Mouse (Mus musculus) heart, embryonic 16.5 days (tissue): ENCODE data around the gene BC004004. TPM values are rescaled to one million over a fixed set of nuclear protein-coding genes. Genes with fewer than 3 reads are reported as not detected.
"Not testable (repeated sequence)": the region's sequence is repeated elsewhere in the genome, so short reads cannot be mapped to it uniquely, and the experiment has no call there.

ENCODE experiments used
- ATAC-seq: fragments of 200-750 bp; cut with Nextera tagmentation; replicated peaks from 2 replicates; pipeline ENCODE4 v1.8.0; 2017; ENCODE audit warnings: moderate number of reproducible peaks; ENCODE audit not compliant: insufficient read depth, low FRiP score; ENCODE audit errors: extremely low read depth
- H3K27ac ChIP-seq: fragments of 300-500 bp; sonication (generic); 2 replicates; pipeline ENCODE4 v1.5.1; 2014; ENCODE audit warnings: mild to moderate bottlenecking, low read length, control low read depth, moderate library complexity
- H3K27me3 ChIP-seq: fragments of 300-500 bp; sonication (generic); 2 replicates; pipeline ENCODE4 v1.6.1; 2014; ENCODE audit warnings: low read length, mixed read lengths; ENCODE audit not compliant: control insufficient read depth, insufficient read depth
- H3K36me3 ChIP-seq: fragments of 300-500 bp; sonication (generic); 2 replicates; pipeline ENCODE4 v1.6.1; 2014; ENCODE audit not compliant: control insufficient read depth, insufficient read depth
- H3K4me1 ChIP-seq: fragments of 300-500 bp; sonication (generic); 2 replicates; pipeline ENCODE4 v1.6.1; 2014; ENCODE audit warnings: low read length, mixed read lengths; ENCODE audit not compliant: control insufficient read depth, insufficient read depth
- H3K4me2 ChIP-seq: fragments of 300-500 bp; sonication (generic); 2 replicates; pipeline ENCODE4 v1.6.1; 2014; ENCODE audit warnings: low read depth, mild to moderate bottlenecking, control low read depth, low read length
- H3K4me3 ChIP-seq: fragments of 300-500 bp; sonication (generic); 2 replicates; pipeline ENCODE4 v1.5.1; 2014; ENCODE audit warnings: mild to moderate bottlenecking, control low read depth, low read length
- H3K9ac ChIP-seq: fragments of 300-500 bp; sonication (generic); 2 replicates; pipeline ENCODE4 v1.6.1; 2014; ENCODE audit warnings: low read length, control low read depth
- H3K9me3 ChIP-seq: fragments of 300-500 bp; sonication (generic); replicated peaks from 2 replicates; pipeline ENCODE4 v1.6.1; 2016; ENCODE audit warnings: low read length; ENCODE audit not compliant: control insufficient read depth
- WGBS: fragments of 180-500 bp; shearing (Covaris S2); extraction: QIAGEN DNeasy Blood & Tissue Kit; methylation state at CpG from one replicate; pipeline ENCODE4 v1.1.7; 2014; 5-methylcytosine and 5-hydroxymethylcytosine counted together
- polyA plus RNA-seq: library from polyadenylated mRNA; unstranded; fragments of >200 nt; fragmentation: Nextera tagmentation; extraction: Ambion mirVana; gene quantifications from 2 replicates; pipeline ENCODE4 v1.2.1, GENCODE M21; 2015

The BC004004 gene
- polyA plus RNA-seq, 1 experiment from 2014 or later: 95.4 TPM

DNA sequence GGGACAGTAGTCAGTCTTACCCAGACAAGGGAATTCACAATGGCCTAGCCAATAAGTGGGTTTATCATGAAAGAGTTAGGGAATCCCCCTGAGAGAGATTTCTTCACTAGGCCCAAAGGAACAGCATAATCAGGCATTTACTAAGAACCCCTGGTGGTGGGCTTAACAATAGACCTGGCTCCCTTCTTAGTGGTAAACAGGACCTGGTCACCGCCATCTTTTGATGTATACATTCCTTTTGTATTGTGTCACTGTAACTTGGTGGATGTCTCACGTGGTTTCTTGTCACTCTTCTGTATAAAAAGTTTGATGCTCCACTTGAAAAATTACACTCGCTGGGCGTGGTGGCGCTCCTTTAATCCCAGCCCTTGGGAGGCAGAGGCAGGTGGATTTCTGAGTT lies 82.5 kb downstream of the BC004004 start:
- H3K9me3 ChIP-seq, ATAC-seq, H3K4me2 ChIP-seq, H3K27me3 ChIP-seq, H3K36me3 ChIP-seq, H3K9ac ChIP-seq, H3K4me3 ChIP-seq, H3K27ac ChIP-seq: not testable (repeated sequence)
- 76% methylated on average over 5 of the region's 5 CpGs for WGBS
- peaks cover 18% of the 10 kb centered on the region for H3K4me1 ChIP-seq

DNA sequence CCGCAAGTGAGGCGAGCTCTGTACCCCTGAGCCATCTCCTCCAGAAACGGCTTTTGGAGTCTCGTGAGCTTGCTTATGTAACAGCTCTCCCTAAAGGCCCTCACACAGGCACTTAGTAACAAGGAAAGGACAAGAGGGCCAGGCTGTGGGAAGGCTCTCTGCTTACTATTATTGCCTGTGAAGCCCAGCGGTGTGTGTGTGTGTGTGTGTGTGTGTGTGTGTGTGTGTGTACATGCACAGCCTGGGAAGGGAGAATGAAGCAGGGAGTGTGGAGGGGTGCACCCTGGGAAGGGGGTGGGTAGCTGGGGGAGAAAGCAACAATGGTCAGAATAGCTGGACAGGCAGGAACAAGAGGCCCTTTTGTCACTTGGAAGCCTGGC lies 86.9 kb downstream of the BC004004 start:
- H3K9me3 ChIP-seq: no peaks in the 10 kb centered on the region
- H3K9ac ChIP-seq: peak overlapping the region; percentile 66
- peak overlapping the region; percentile 75 for H3K4me2 ChIP-seq
- peak overlapping the region; percentile 99 for H3K27ac ChIP-seq
- 0 out of 2 replicates have a peak, but pooled peaks have one; percentile 2 for ATAC-seq
- no peaks in the 10 kb centered on the region for H3K36me3 ChIP-seq
- 31% methylated on average over 5 of the region's 5 CpGs for WGBS
- no peak overlapping the region for H3K4me3 ChIP-seq
- H3K4me1 ChIP-seq: peaks cover 19% of the 10 kb centered on the region
- no peaks in the 10 kb centered on the region for H3K27me3 ChIP-seq

DNA sequence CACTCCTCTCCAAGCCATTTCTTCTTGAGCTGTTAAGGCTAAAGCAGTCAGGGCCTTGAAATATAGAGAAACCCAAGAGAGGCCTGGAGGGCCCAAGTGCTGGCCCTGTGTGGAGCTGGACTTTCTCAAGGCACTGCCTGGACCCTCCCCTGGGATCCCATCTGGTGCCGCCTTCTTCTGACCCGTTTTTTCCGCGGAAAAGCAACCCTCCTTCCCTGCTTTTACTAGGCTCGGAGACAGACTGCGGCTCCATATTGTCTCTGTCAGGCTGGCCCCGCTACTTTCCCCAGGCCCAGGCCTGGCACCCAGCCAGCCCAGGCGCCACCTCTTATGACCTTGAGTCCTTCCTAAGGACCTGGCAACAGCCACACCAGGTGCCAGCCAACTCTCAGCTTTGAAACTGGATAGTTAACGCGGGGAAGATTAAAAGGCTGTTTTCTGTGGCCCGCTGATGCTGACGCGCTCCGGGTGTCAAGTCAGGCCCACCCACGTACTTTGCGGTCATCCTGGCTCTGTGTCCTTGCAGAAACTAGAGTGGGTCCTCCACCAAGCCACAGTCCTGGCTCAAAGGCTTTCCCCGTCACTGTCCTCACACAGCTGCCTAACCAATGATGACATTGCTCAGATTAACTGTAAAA lies 87.4 kb downstream of the BC004004 start:
- H3K9me3 ChIP-seq: no peaks in the 10 kb centered on the region
- peaks cover 19% of the 10 kb centered on the region for H3K4me1 ChIP-seq
- peak overlapping the region; percentile 99 for H3K27ac ChIP-seq
- ATAC-seq: peak; percentile 81
- H3K9ac ChIP-seq: peak overlapping the region; percentile 66
- H3K4me3 ChIP-seq: peak overlapping the region; percentile 28
- H3K27me3 ChIP-seq: no peaks in the 10 kb centered on the region
- H3K36me3 ChIP-seq: no peaks in the 10 kb centered on the region
- 7% methylated on average over 17 of the region's 17 CpGs for WGBS
- H3K4me2 ChIP-seq: peak overlapping the region; percentile 75

DNA sequence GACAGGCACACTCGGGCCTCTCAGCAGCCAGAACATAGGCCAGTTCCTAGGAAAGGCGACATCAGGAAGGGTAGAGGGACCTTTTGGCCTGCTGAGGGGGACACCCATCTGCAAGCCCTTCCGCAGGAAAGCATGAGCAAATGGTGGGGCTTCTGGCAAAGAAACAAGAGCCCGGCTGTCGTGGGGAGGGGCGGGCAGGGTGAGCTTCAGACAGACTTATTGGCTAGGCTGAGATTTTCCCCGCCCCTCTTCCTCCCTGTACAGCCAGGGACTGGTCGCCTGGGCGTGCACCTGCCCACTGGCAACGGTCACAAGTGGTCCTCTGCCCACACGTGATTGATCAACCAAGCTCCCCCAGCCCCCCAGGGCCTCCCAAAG lies 87.9 kb downstream of the BC004004 start:
- Histone ChIP-seq H3K36me3 (no peaks in the 10 kb centered on the region), H3K4me3 (peak overlapping the region; percentile 48), H3K9ac (peak overlapping the region; percentile 73), H3K4me1 (peaks cover 19% of the 10 kb centered on the region), H3K9me3 (no peaks in the 10 kb centered on the region), H3K4me2 (peak overlapping the region; percentile 75), H3K27ac (peak overlapping the region; percentile 99), H3K27me3 (no peaks in the 10 kb centered on the region)
- ATAC-seq: peak; percentile 93
- WGBS: 1% methylated on average over 11 of the region's 11 CpGs

DNA sequence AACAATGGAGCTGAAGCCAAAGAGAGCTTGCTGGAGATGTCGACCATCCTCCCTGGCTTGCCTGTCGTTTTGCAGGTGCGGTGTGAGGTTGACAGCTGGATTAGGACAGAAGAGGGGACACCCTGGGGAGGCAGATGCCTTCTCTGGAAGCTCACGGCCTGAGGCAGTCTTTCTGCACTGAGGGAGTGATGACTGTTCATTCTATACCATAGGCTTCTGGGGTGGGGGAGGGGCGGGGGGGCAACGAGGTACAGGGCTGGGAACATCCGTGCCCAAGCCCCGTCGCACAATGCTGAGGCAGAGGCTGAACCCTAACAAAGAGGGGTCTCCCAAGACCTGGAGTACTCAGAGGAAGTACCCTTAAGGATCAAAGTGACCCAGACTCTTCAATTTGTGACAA lies 88.3 kb downstream of the BC004004 start:
- 13% methylated on average over 9 of the region's 9 CpGs for WGBS
- Histone ChIP-seq H3K27me3 (no peaks in the 10 kb centered on the region), H3K4me1 (peaks cover 19% of the 10 kb centered on the region), H3K9ac (peak overlapping the region; percentile 73), H3K9me3 (no peaks in the 10 kb centered on the region), H3K4me3 (peak overlapping the region; percentile 48), H3K27ac (peak overlapping the region; percentile 99), H3K36me3 (no peaks in the 10 kb centered on the region), H3K4me2 (peak overlapping the region; percentile 75)
- ATAC-seq: no peak

DNA sequence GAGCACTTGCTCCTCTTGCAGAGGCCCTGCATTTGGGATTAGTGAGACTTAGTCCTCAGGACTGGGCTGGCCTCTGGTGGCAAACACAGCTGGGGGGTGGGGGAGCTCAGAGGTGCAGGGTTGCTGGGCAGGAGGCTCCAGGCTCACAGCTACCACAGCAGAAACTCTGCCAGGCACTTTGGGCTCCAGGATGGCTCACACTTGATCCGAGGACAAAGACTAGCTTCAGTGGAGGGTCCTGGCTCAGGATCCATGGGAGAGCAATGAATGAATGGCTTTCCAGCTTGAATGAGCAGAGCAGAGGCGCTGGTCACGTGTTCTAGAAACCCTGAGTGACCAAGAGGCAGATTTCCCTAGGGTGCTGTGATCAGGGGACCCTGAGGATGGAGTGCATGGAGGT lies 90.3 kb downstream of the BC004004 start:
- no peaks in the 10 kb centered on the region for H3K36me3 ChIP-seq
- no peak overlapping the region for H3K4me3 ChIP-seq
- H3K27me3 ChIP-seq: no peaks in the 10 kb centered on the region
- no peak overlapping the region for H3K9ac ChIP-seq
- H3K27ac ChIP-seq: no peak overlapping the region
- no peaks in the 10 kb centered on the region for H3K9me3 ChIP-seq
- no peak for ATAC-seq
- 68% methylated on average over 3 of the region's 3 CpGs for WGBS
- no peak overlapping the region for H3K4me2 ChIP-seq
- H3K4me1 ChIP-seq: peaks cover 19% of the 10 kb centered on the region

DNA sequence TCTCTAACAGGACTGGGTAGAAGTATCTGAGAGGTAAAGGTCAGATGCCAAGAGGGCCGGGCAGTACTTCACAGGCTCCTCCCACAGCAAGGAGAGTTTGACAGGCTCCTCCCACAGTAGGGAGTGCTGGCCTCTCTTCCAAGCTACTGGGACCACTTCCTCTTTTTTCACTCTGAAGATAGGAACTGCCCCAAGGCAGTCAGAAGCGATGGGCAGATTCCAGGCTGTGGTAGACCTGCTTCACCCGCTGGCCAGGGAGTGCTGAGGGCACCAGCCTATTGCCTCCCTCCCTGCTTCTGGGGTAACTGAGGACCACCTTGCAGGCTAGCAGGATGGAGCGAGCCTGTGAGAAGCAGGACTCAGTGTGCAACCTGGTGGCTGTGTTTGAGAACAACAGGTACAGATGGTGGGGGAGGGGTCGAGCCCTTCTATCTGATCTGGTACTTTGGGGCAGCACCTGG lies 92.2 kb downstream of the BC004004 start, which contains the start of gene Fgd2:
Gene Fgd2 (plus strand): TSS at position 154 of the 461 bp plus-strand sequence.
- no peak within 1 kb of the TSS for H3K4me2 ChIP-seq

DNA sequence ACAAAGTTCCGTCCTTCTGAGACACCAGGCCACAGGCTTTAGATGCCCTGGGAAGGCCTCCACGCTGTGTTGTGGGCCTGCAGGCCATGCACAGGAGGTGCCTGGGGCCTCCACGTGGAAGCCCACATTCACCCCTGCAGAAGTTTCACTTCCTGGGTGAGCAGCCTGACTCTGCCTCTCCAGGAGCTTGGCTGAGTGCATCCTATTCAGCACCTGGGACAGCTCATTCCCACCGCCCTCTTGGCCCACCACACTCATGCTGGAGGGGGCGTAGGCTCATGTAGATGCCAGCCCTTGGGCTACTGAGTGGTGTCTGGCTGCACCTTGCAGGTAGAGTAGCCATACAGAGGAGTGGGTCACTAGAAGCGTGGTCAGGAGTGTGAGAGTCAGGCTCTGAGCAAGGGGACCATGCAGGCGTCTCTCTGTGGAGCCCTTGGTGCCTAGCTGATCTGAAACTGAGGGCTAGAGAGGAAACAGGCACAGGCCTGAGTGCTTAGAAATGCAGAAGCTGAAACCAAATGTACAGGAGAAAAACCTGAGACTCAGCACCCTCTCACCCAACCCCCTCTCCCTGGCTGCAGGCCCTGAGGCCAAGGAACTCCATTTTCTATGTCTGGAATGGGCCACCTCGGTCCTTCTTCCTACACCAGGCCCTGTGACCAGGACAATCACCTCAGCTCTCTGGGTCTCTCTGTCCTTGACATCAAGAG lies 93.5 kb downstream of the BC004004 start:
- Histone ChIP-seq H3K4me1 (peaks cover 3% of the 10 kb centered on the region), H3K36me3 (no peaks in the 10 kb centered on the region), H3K4me2 (no peak overlapping the region), H3K9ac (no peak overlapping the region), H3K27ac (no peak overlapping the region), H3K9me3 (no peaks in the 10 kb centered on the region), H3K27me3 (peaks cover under 1% of the 10 kb centered on the region; the same call in 1 of the 2 replicates), H3K4me3 (no peak overlapping the region)
- 55% methylated on average over 8 of the region's 8 CpGs for WGBS
- no peak for ATAC-seq

More for the DNA sequence above, 92.2 kb downstream of the BC004004 start, which contains the start of gene Fgd2:
- Histone ChIP-seq H3K27me3 (no peaks in the 10 kb centered on the region), H3K4me1 (peaks cover 14% of the 10 kb centered on the region), H3K9ac (no peak within 1 kb of the TSS), H3K36me3 (no peaks in the 10 kb centered on the region), H3K4me3 (no peak within 1 kb of the TSS), H3K27ac (no peak within 1 kb of the TSS), H3K9me3 (no peaks in the 10 kb centered on the region)
- no peak for ATAC-seq
- 16% methylated on average over 5 of the region's 5 CpGs for WGBS

DNA sequence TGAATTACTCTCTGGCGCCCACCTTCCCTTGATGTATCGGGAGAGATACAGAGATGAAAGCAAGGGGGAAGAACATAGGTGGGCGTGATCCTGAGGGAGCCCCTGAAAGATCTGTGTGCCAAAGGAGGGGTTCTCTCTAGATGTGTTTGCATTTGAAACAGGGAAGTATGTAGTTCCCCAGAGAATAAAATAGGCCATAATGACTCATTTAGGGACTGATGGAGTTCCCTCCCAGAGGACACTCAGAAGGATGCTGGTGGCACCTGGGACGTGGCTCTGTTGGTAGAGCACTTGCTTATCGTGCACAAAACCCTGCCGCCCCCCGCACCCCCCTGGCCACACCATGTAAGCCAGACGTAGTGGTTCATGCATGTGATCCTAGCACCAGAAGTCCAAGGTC lies 94.5 kb downstream of the BC004004 start:
- Histone ChIP-seq H3K4me3 (no peak overlapping the region), H3K4me1 (no peaks in the 10 kb centered on the region), H3K4me2 (no peak overlapping the region), H3K9me3 (no peaks in the 10 kb centered on the region), H3K27me3 (peaks cover 6% of the 10 kb centered on the region; the same call in 1 of the 2 replicates), H3K36me3 (no peaks in the 10 kb centered on the region), H3K9ac (no peak overlapping the region), H3K27ac (no peak overlapping the region)
- 78% methylated on average over 8 of the region's 8 CpGs for WGBS
- ATAC-seq: no peak
